ENCODE assay signal across 13 mouse cellular contexts in genomic region chr7:119760527-119760951, GRCm38 (mm10). TPM values are rescaled to one million over a fixed set of nuclear protein-coding genes. Genes with fewer than 3 reads are reported as not detected.
DNase-seq lines count a peak whose midpoint lies in the region; ATAC-seq and TF ChIP-seq lines count a peak whose summit lies in the region.
"Had no signal": no experiment of that assay in that cellular context is flagged by ENCODE, and none has a peak within 500 bp of the region (broad histone marks: within the 10 kb centered on the region; RNA-seq: fewer than 3 reads in every experiment).

Gene Acsm3, plus strand, starts transcription at chr7:119760923.

- H3K27me3 ChIP-seq in ES-Bruce4 (ENCODE audit: control insufficient read depth, insufficient read depth, low read length, poor library complexity, severe bottlenecking), result no peaks in the 10 kb centered on the region
- no peaks in the 10 kb centered on the region for H3K27me3 ChIP-seq in kidney, embryonic 14.5 days (ENCODE audit: control insufficient read depth, insufficient read depth, low read length)
- no peaks in the 10 kb centered on the region for H3K27me3 ChIP-seq in liver, embryonic 14.5 days (ENCODE audit: control insufficient read depth, insufficient read depth, low read length)
- no peaks in the 10 kb centered on the region for H3K27me3 ChIP-seq in forebrain, embryonic 10.5 days (ENCODE audit: poor library complexity, severe bottlenecking)
- H3K27me3 ChIP-seq: lung, embryonic 15.5 days; midbrain, embryonic 12.5 days; neural tube, embryonic 13.5 days had no signal

- no peaks in the 10 kb centered on the region for H3K36me3 ChIP-seq in ES-Bruce4 (ENCODE audit: control insufficient read depth, insufficient read depth, low read length, poor library complexity, severe bottlenecking)
- no peaks in the 10 kb centered on the region for H3K36me3 ChIP-seq in kidney, embryonic 14.5 days (ENCODE audit: control insufficient read depth, insufficient read depth, low read length)
- no peaks in the 10 kb centered on the region for H3K36me3 ChIP-seq in liver, embryonic 14.5 days (replicated peaks; ENCODE audit: control insufficient read depth, insufficient read depth, low read depth)
- H3K36me3 ChIP-seq in forebrain, embryonic 10.5 days (replicated peaks), result no peaks in the 10 kb centered on the region
- H3K36me3 ChIP-seq: lung, embryonic 15.5 days; midbrain, embryonic 12.5 days; neural tube, embryonic 13.5 days had no signal

- no peaks in the 10 kb centered on the region for H3K4me1 ChIP-seq in ES-Bruce4 (ENCODE audit: control insufficient read depth, insufficient read depth, low read length)
- H3K4me1 ChIP-seq in kidney, embryonic 14.5 days (ENCODE audit: control insufficient read depth, insufficient read depth, low read length), result no peaks in the 10 kb centered on the region
- H3K4me1 ChIP-seq in liver, embryonic 14.5 days (replicated peaks; ENCODE audit: control insufficient read depth in 2 of 2, insufficient read depth in 2 of 2, low read length in 1 of 2), result no peaks in the 10 kb centered on the region
- no peaks in the 10 kb centered on the region for H3K4me1 ChIP-seq in forebrain, embryonic 10.5 days
- H3K4me1 ChIP-seq: lung, embryonic 15.5 days; midbrain, embryonic 12.5 days; neural tube, embryonic 13.5 days had no signal

- 20% methylated on average over 11 of the region's 11 CpGs for whole genome bisulfite sequencing in kidney, embryonic 14.5 days
- 60% methylated on average over 11 of the region's 11 CpGs for WGBS in liver, embryonic 14.5 days (ENCODE audit: insufficient replicate concordance)
- 88% methylated on average over 11 of the region's 11 CpGs for WGBS in forebrain, embryonic 10.5 days

- H3K27ac ChIP-seq in ES-Bruce4 (ENCODE audit: insufficient read depth, low read length), result no peak within 1 kb of the TSS
- H3K27ac ChIP-seq in kidney, embryonic 14.5 days (ENCODE audit: low read depth, low read length), result no peak within 1 kb of the TSS
- no peak within 1 kb of the TSS for H3K27ac ChIP-seq in liver, embryonic 14.5 days
- no peak within 1 kb of the TSS for H3K27ac ChIP-seq in forebrain, embryonic 10.5 days
- H3K27ac ChIP-seq: lung, embryonic 15.5 days; midbrain, embryonic 12.5 days; neural tube, embryonic 13.5 days had no signal

- H3K4me2 ChIP-seq in kidney, embryonic 14.5 days (replicated peaks; ENCODE audit: low read depth, low read length), result no peak within 1 kb of the TSS; the same call in 1 of the 2 replicates
- peak within 1 kb of the TSS; percentile 21; the same call in 1 of the 2 replicates for H3K4me2 ChIP-seq in liver, embryonic 14.5 days (ENCODE audit: low read depth)
- H3K4me2 ChIP-seq: lung, embryonic 15.5 days; midbrain, embryonic 12.5 days; neural tube, embryonic 13.5 days had no signal

- H3K9ac ChIP-seq in ES-Bruce4 (ENCODE audit: low read depth, poor library complexity, severe bottlenecking), result no peak within 1 kb of the TSS
- no peak within 1 kb of the TSS for H3K9ac ChIP-seq in kidney, embryonic 14.5 days (ENCODE audit: low read depth, low read length)
- H3K9ac ChIP-seq in liver, embryonic 14.5 days (replicated peaks), result no peak within 1 kb of the TSS
- H3K9ac ChIP-seq: lung, embryonic 15.5 days; midbrain, embryonic 12.5 days; neural tube, embryonic 13.5 days had no signal

- peak within 1 kb of the TSS; percentile 49; the same call in 1 of the 2 replicates for H3K4me3 ChIP-seq in ES-Bruce4 (ENCODE audit: low read depth, low read length)
- no peak within 1 kb of the TSS for H3K4me3 ChIP-seq in kidney, embryonic 14.5 days (ENCODE audit: low read length)
- H3K4me3 ChIP-seq in liver, embryonic 14.5 days (ENCODE audit: insufficient read depth in 1 of 2, low read depth in 2 of 2, low read length in 2 of 2), result no peak within 1 kb of the TSS
- no peak within 1 kb of the TSS for H3K4me3 ChIP-seq in forebrain, embryonic 10.5 days
- H3K4me3 ChIP-seq: lung, embryonic 15.5 days; midbrain, embryonic 12.5 days; neural tube, embryonic 13.5 days had no signal

- TF ChIP-seq EP300 in ES-Bruce4 (IDR thresholded peaks at IDR 0.05; ENCODE audit: insufficient read depth, low read depth, low read length), result no peak
- no peak for TF ChIP-seq EP300 in liver, embryonic 14.5 days (IDR thresholded peaks at IDR 0.05; ENCODE audit: low read depth)

- no peak for TF ChIP-seq CTCF in ES-Bruce4 (IDR thresholded peaks at IDR 0.05; ENCODE audit: low read depth, low read length)
- TF ChIP-seq CTCF in liver, embryonic 14.5 days (IDR thresholded peaks at IDR 0.05; ENCODE audit: low read depth), result no peak

- no peak for TF ChIP-seq POLR2A in ES-Bruce4 (IDR thresholded peaks at IDR 0.05; ENCODE audit: insufficient read depth, low read length)

- DNase-seq in adrenal gland, postnatal 25 days, result peak; percentile 24
- DNase-seq in liver, embryonic 14.5 days (ENCODE audit: low read depth in 3 of 3, low spot score in 3 of 3), result peak in 1 of 3 experiments; percentile 7
- no peak for DNase-seq in MN1 (ENCODE audit: low spot score)
- DNase-seq in forebrain, embryonic 10.5 days (ENCODE audit: extremely low spot score, low spot score), result no peak
- DNase-seq in cerebellum, adult 11 months, result no peak
- DNase-seq: layer of hippocampus, postnatal 36 days; right cerebral cortex, postnatal 14 days had no signal

- H3K9me3 ChIP-seq in ES-Bruce4 (replicated peaks; ENCODE audit: control insufficient read depth, insufficient read depth, low read length, poor library complexity, severe bottlenecking), result no peaks in the 10 kb centered on the region
- no peaks in the 10 kb centered on the region for H3K9me3 ChIP-seq in kidney, embryonic 14.5 days (ENCODE audit: control insufficient read depth, low read length)
- H3K9me3 ChIP-seq in liver, embryonic 14.5 days (ENCODE audit: control insufficient read depth, low read length), result no peaks in the 10 kb centered on the region
- H3K9me3 ChIP-seq in forebrain, embryonic 10.5 days, result no peaks in the 10 kb centered on the region
- H3K9me3 ChIP-seq: lung, embryonic 15.5 days; midbrain, embryonic 12.5 days; neural tube, embryonic 13.5 days had no signal

- peak; percentile 78 for ATAC-seq in kidney, embryonic 14.5 days (ENCODE audit: low FRiP score, low TSS enrichment)
- ATAC-seq in liver, embryonic 14.5 days (ENCODE audit: insufficient read depth), result peak; percentile 33; the same call in 1 of the 2 replicates
- ATAC-seq in monocyte, adult 5-6 weeks (replicated peaks; ENCODE audit: insufficient number of reproducible peaks, low FRiP score, low TSS enrichment, poor library complexity, severe bottlenecking), result no peak

RNA-seq across cellular contexts. Expression of gene Acsm3, which starts in this region (rescaled TPM):
- not detected in 2 replicates for polyA plus RNA-seq in ES-Bruce4 (2011; ENCODE audit: insufficient read depth, insufficient read length, low read depth, missing spikeins)
- total RNA-seq in adrenal gland, postnatal 25 days (2021), result 38.2 and 46.5 TPM in 2 replicates
- polyA plus RNA-seq in kidney, embryonic 14.5 days (2014; fragmentation: Nextera tagmentation; extraction: Ambion mirVana), result 0.16 and 0.74 TPM in 2 replicates
- polyA plus RNA-seq in liver, embryonic 14.5 days (2012; rRNA removed), result 1.6 and 1.9 TPM in 2 replicates
- polyA plus RNA-seq in liver, embryonic 14.5 days (2014; fragmentation: Nextera tagmentation; extraction: Ambion mirVana), result 2.0 and 2.1 TPM in 2 replicates
- polyA plus RNA-seq in forebrain, embryonic 10.5 days (2016; fragmentation: Nextera tagmentation; extraction: Ambion mirVana), result 0.10 and 0.15 TPM in 2 replicates
- total RNA-seq in monocyte, adult 5-6 weeks (2017), result 1.6 TPM in 1 of 3 replicates, not detected in the others
- total RNA-seq: layer of hippocampus, postnatal 36 days had no signal

Comparison
In these comparisons a context has a peak if more than half of its experiments do, and no peak if none do; other contexts are left out.
1. RNA of gene Acsm3 (total RNA-seq): 38.2 to 46.5 TPM in adrenal gland, postnatal 25 days; 1.6 TPM in monocyte, adult 5-6 weeks; every median in the first group is over 10 times any median in the second.
2. Peak in ATAC-seq in kidney, embryonic 14.5 days; RNA of the gene not detected or under 1 TPM.